Comparison of ENCODE assay signal across 11 mouse cellular contexts in the genomic region with DNA sequence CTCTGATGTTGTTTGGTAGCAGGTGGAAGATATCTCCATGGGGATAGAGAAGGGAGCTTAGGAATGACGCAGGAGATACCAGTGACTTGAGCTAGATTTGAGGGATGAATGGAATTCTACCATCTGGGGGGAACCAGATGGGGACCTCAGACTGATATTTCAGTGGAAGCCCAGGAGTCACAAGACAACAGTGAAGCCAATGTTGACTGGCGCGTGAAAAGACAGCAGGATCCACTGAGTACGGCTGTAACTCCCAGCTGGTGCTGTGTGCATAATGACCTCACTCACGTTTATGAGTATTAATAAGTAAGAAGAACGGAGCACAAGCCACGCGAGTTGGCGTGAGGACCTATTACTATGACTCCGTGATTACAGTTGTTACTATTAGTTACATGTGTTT. TPM values are rescaled to one million over a fixed set of nuclear protein-coding genes. Genes with fewer than 3 reads are reported as not detected.
"Had no signal": no experiment of that assay in that cellular context is flagged by ENCODE, and none has a peak within 500 bp of the region (broad histone marks: within the 10 kb centered on the region; RNA-seq: fewer than 3 reads in every experiment).

No protein-coding gene starts in this region.

- H3K27ac ChIP-seq: limb, embryonic 12.5 days; liver, embryonic 13.5 days; midbrain, embryonic 12.5 days; neural tube, embryonic 12.5 days had no signal

- H3K9me3 ChIP-seq: liver, embryonic 13.5 days; midbrain, embryonic 12.5 days; neural tube, embryonic 12.5 days had no signal

- DNase-seq: kidney, adult 8-10 months; kidney, postnatal 25 days; liver; liver, embryonic 13.5 days; liver, postnatal 0 days; thymus, adult 18-20 months; thymus, postnatal 14 days had no signal

- H3K9ac ChIP-seq: limb, embryonic 12.5 days; liver, embryonic 13.5 days; liver, postnatal 0 days; midbrain, embryonic 12.5 days; neural tube, embryonic 12.5 days had no signal

- ATAC-seq: liver, postnatal 0 days had no signal

- H3K4me1 ChIP-seq: limb, embryonic 12.5 days had no signal

- H3K4me2 ChIP-seq: limb, embryonic 12.5 days; liver, embryonic 13.5 days; midbrain, embryonic 12.5 days; neural tube, embryonic 12.5 days had no signal

- H3K4me3 ChIP-seq: limb, embryonic 12.5 days; liver, embryonic 13.5 days; midbrain, embryonic 12.5 days; myocyte; neural tube, embryonic 12.5 days had no signal

- H3K36me3 ChIP-seq: limb, embryonic 12.5 days; liver, embryonic 13.5 days; midbrain, embryonic 12.5 days; neural tube, embryonic 12.5 days had no signal

RNA-seq across cellular contexts. Expression of a gene that starts 2.8 kb away (rescaled TPM):
- polyA plus RNA-seq: liver, postnatal 0 days; myocyte had no signal
